Mouse (Mus musculus) bone marrow macrophage, adult 2 months (primary cell): ENCODE measurements around the gene Comt.

ENCODE experiments used
- CTCF ChIP-seq: IDR thresholded peaks from 2 replicates; pipeline ENCODE4 v1.5.1; 2012; ENCODE audit warnings: low read depth, mild to moderate bottlenecking, low read length, moderate library complexity
- POLR2A ChIP-seq: IDR thresholded peaks from 2 replicates; pipeline ENCODE4 v1.6.1; 2012; ENCODE audit warnings: mild to moderate bottlenecking, low read depth, low read length, borderline replicate concordance

GRCm38 (mm10) chr16:18436128-18436527 is 9.5 kb upstream of the Comt start:
- no peak for TF ChIP-seq CTCF
- TF ChIP-seq POLR2A: no peak
